Mouse (Mus musculus): ENCODE results near the gene Gm9918.

- TF ChIP-seq CTCF (IDR thresholded peaks at IDR 0.05; ENCODE audit: borderline replicate concordance, control insufficient read depth, extremely low read depth, insufficient read depth, low read length, poor library complexity), result no peak
- TF ChIP-seq POLR2A (IDR thresholded peaks at IDR 0.05; ENCODE audit: control insufficient read depth, extremely low read depth, insufficient read depth, low read length, poor library complexity), result no peak
Observed at GRCm38 (mm10) chr15:102271441-102271840, 1.1 kb downstream of the Gm9918 start.
